Mouse (Mus musculus) limb, embryonic 14.5 days (tissue): ENCODE measurements around the gene Gm4969. TPM values are rescaled to one million over a fixed set of nuclear protein-coding genes. Genes with fewer than 3 reads are reported as not detected.

Experiments used
- ATAC-seq: fragments of 200-750 bp; cut with Nextera tagmentation; 2 replicates; pipeline ENCODE4 v1.8.0; 2017; ENCODE audit warnings: low read depth, moderate number of reproducible peaks, moderate TSS enrichment; ENCODE audit not compliant: low FRiP score
- DNase-seq: peaks from one replicate; pipeline ENCODE4 v3.0.0-alpha.2; 2015; ENCODE audit warnings: low spot score
- H3K27ac ChIP-seq: fragments of 300-500 bp; sonication (generic); replicated peaks from 2 replicates; pipeline ENCODE4 v1.5.1; 2014; ENCODE audit warnings: low read depth, mild to moderate bottlenecking, low read length, moderate library complexity, mixed read lengths
- H3K27me3 ChIP-seq: fragments of 300-500 bp; sonication (generic); 2 replicates; pipeline ENCODE4 v1.6.1; 2014; ENCODE audit warnings: low read length, mixed read lengths; ENCODE audit not compliant: control insufficient read depth, insufficient read depth
- H3K36me3 ChIP-seq: fragments of 300-500 bp; sonication (generic); 2 replicates; pipeline ENCODE4 v1.6.1; 2014; ENCODE audit warnings: mild to moderate bottlenecking, low read length, moderate library complexity, mixed read lengths; ENCODE audit not compliant: control insufficient read depth, insufficient read depth
- H3K4me1 ChIP-seq: fragments of 300-500 bp; sonication (generic); 2 replicates; pipeline ENCODE4 v1.6.1; 2014; ENCODE audit warnings: antibody characterized with exemption, low read length, mixed read lengths; ENCODE audit not compliant: control insufficient read depth, insufficient read depth
- H3K4me2 ChIP-seq: fragments of 300-500 bp; sonication (generic); replicated peaks from 2 replicates; pipeline ENCODE4 v1.6.1; 2014; ENCODE audit warnings: low read depth, mild to moderate bottlenecking, low read length, moderate library complexity; ENCODE audit not compliant: severe bottlenecking
- H3K4me3 ChIP-seq: fragments of 300-500 bp; sonication (generic); replicated peaks from 2 replicates; pipeline ENCODE4 v1.5.1; 2014; ENCODE audit warnings: low read length
- H3K9ac ChIP-seq: fragments of 300-500 bp; sonication (generic); 2 replicates; pipeline ENCODE4 v1.6.1; 2014; ENCODE audit warnings: mild to moderate bottlenecking, low read depth, low read length, moderate library complexity; ENCODE audit not compliant: severe bottlenecking
- H3K9me3 ChIP-seq: fragments of 300-500 bp; sonication (generic); 2 replicates; pipeline ENCODE4 v1.6.1; 2016; ENCODE audit warnings: low read length; ENCODE audit not compliant: control insufficient read depth
- POLR2A ChIP-seq: fragments of 200-500 bp; IDR thresholded peaks from 2 replicates; pipeline ENCODE4 v1.8.0; 2012; ENCODE audit warnings: inconsistent platforms, mild to moderate bottlenecking, moderate library complexity, borderline replicate concordance; ENCODE audit not compliant: insufficient read depth, insufficient read length; ENCODE audit errors: extremely low read depth
- WGBS: fragments of 180-500 bp; shearing (Covaris S2); extraction: QIAGEN DNeasy Blood & Tissue Kit; methylation state at CpG from one replicate; pipeline ENCODE4 v1.1.7; 2014; 5-methylcytosine and 5-hydroxymethylcytosine counted together
- polyA plus RNA-seq, 2 experiments: library from polyadenylated mRNA; depleted of rRNA in 1 of 2; stranded (reverse) in 1 of 2; unstranded in 1 of 2; fragments of >200 nt; fragmentation: Nextera tagmentation in 1 of 2; extraction: Ambion mirVana in 1 of 2; gene quantifications; 2 replicates each; pipeline versions ENCODE4 v1.2.1 to v1.2.3; 2012 to 2014

Gm4969 gene
- polyA plus RNA-seq, 2 experiments = 2.5 to 7.0 TPM

GRCm38 (mm10) chr7:19124713-19125112 is 6.5 kb upstream of the Gm4969 start:
- 95% methylated on average over 6 of the region's 6 CpGs for WGBS
- no peak overlapping the region for H3K9ac ChIP-seq
- H3K4me1 ChIP-seq = peaks cover 7% of the 10 kb centered on the region; the same call in 1 of the 2 replicates
- ATAC-seq (no peak), DNase-seq (no peak)
- H3K36me3 ChIP-seq = 0 out of 2 replicates have a peak, but pooled peaks cover 6% of the 10 kb centered on the region
- H3K27ac ChIP-seq = no peak overlapping the region
- H3K4me3 ChIP-seq = no peak overlapping the region
- no peaks in the 10 kb centered on the region for H3K27me3 ChIP-seq
- no peak overlapping the region for H3K4me2 ChIP-seq
- TF ChIP-seq POLR2A = no peak
- no peaks in the 10 kb centered on the region for H3K9me3 ChIP-seq

- DNase-seq (no peak), ATAC-seq (no peak)
- Histone ChIP-seq H3K4me3 (no peak overlapping the region), H3K36me3 (0 out of 2 replicates have a peak, but pooled peaks cover 5% of the 10 kb centered on the region), H3K9ac (no peak overlapping the region), H3K27me3 (no peaks in the 10 kb centered on the region), H3K9me3 (0 out of 2 replicates have a peak, but pooled peaks cover 4% of the 10 kb centered on the region), H3K27ac (no peak overlapping the region), H3K4me1 (peaks cover 12% of the 10 kb centered on the region), H3K4me2 (no peak overlapping the region)
- WGBS = 90% methylated on average over 4 of the region's 4 CpGs
- no peak for TF ChIP-seq POLR2A
Observed at GRCm38 (mm10) chr7:19121686-19122085, 3.5 kb upstream of the Gm4969 start.

- Histone ChIP-seq H3K4me3 (peak within 1 kb of the TSS; percentile 76), H3K4me2 (peak within 1 kb of the TSS; percentile 90), H3K27me3 (no peaks in the 10 kb centered on the region), H3K4me1 (peaks cover 12% of the 10 kb centered on the region), H3K27ac (no peak within 1 kb of the TSS), H3K36me3 (no peaks in the 10 kb centered on the region), H3K9ac (peak within 1 kb of the TSS; percentile 66), H3K9me3 (0 out of 2 replicates have a peak, but pooled peaks cover 4% of the 10 kb centered on the region)
- TF ChIP-seq POLR2A = peak; percentile 92; the same call in 1 of the 2 replicates
- ATAC-seq (peak; percentile 96), DNase-seq (peak; percentile 99)
- 3% methylated on average over 34 of the region's 34 CpGs for WGBS
Observed at GRCm38 (mm10) chr7:19119631-19120429, 1.7 kb upstream of the Gm4969 start, which contains the start of gene Fbxo46. TSS of gene Fbxo46 (plus strand) at chr7:19119859.

- no peaks in the 10 kb centered on the region for H3K36me3 ChIP-seq
- DNase-seq (no peak), ATAC-seq (no peak; the same call in 1 of the 2 replicates)
- WGBS = 94% methylated on average over 8 of the region's 8 CpGs
- no peak for TF ChIP-seq POLR2A
- no peak overlapping the region for H3K9ac ChIP-seq
- H3K9me3 ChIP-seq = 0 out of 2 replicates have a peak, but pooled peaks cover 4% of the 10 kb centered on the region
- peaks cover 12% of the 10 kb centered on the region for H3K4me1 ChIP-seq
- H3K4me2 ChIP-seq = no peak overlapping the region
- H3K4me3 ChIP-seq = peak overlapping the region; percentile 76; the same call in 1 of the 2 replicates
- H3K27ac ChIP-seq = no peak overlapping the region
- H3K27me3 ChIP-seq = no peaks in the 10 kb centered on the region
Observed at GRCm38 (mm10) chr7:19119083-19119482, 915 bp upstream of the Gm4969 start.

GRCm38 (mm10) chr7:19109565-19109964 is 8.6 kb downstream of the Gm4969 start:
- ATAC-seq (no peak), DNase-seq (no peak)
- Histone ChIP-seq H3K9me3 (no peaks in the 10 kb centered on the region), H3K4me1 (no peaks in the 10 kb centered on the region), H3K27me3 (no peaks in the 10 kb centered on the region), H3K9ac (no peak overlapping the region), H3K4me3 (no peak overlapping the region), H3K27ac (no peak overlapping the region), H3K4me2 (no peak overlapping the region), H3K36me3 (no peaks in the 10 kb centered on the region)
- 80% methylated on average over 1 of the region's 1 CpGs for WGBS
- no peak for TF ChIP-seq POLR2A
